Comparison of ENCODE assay signal across 9 mouse cellular contexts in the genomic region with DNA sequence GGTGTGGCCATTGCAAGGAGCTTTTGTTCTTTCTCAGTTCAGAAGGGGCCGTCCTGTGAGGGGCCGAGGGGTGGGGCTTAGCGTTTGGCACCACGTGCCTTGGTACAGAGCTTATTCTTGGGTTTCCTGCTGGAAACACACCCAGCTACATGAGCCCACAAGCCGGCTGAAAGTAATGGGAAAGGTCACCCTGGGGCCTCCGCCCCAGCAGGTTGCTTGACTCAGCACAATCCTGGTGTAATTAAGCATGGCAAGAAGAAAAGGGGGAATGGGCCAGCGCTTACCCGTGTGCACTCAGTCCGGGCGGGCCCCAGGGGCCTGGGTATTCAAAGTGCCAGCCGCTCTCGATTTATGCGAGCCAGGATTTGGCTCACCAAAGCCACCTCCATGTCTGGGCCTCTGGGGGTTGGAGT. TPM values are rescaled to one million over a fixed set of nuclear protein-coding genes. Genes with fewer than 3 reads are reported as not detected.
A peak's percentile ranks its signal among the peaks of the same experiment; 100 is the strongest.
DNase-seq lines count a peak whose midpoint lies in the region; ATAC-seq lines count a peak whose summit lies in the region.
"Had no signal": no experiment of that assay in that cellular context is flagged by ENCODE, and none has a peak within 500 bp of the region (broad histone marks: within the 10 kb centered on the region; RNA-seq: fewer than 3 reads in every experiment).

No protein-coding gene starts in this region.

- no peaks in the 10 kb centered on the region for H3K27me3 ChIP-seq in embryonic facial prominence, embryonic 14.5 days (replicated peaks; ENCODE audit: control insufficient read depth, insufficient read depth, low read length)
- H3K27me3 ChIP-seq in midbrain, embryonic 14.5 days (ENCODE audit: control insufficient read depth, insufficient read depth, low read length), result no peaks in the 10 kb centered on the region
- H3K27me3 ChIP-seq: CH12.LX had no signal

- 23% methylated on average over 13 of the region's 13 CpGs for WGBS in embryonic facial prominence, embryonic 14.5 days
- WGBS in midbrain, embryonic 14.5 days, result 3% methylated on average over 13 of the region's 13 CpGs

- no peak overlapping the region for H3K9ac ChIP-seq in embryonic facial prominence, embryonic 14.5 days (ENCODE audit: low read depth, low read length)
- no peak overlapping the region for H3K9ac ChIP-seq in midbrain, embryonic 14.5 days (replicated peaks; ENCODE audit: low read length)

- ATAC-seq in embryonic facial prominence, embryonic 14.5 days (ENCODE audit: low read depth), result peak; percentile 89
- ATAC-seq in midbrain, embryonic 14.5 days (ENCODE audit: low FRiP score, low TSS enrichment), result no peak

- DNase-seq in Muller cell, postnatal 12 days (ENCODE audit: inconsistent ontology term), result peak; percentile 89
- peak; percentile 79 for DNase-seq in embryonic facial prominence, embryonic 14.5 days (ENCODE audit: low spot score)
- peak; percentile 21 to 23 for DNase-seq in kidney, adult 8-10 months
- peak; percentile 57 for DNase-seq in midbrain, embryonic 14.5 days
- no peak for DNase-seq in T-cell, adult 2 months (ENCODE audit: low spot score)
- DNase-seq in lung, adult 18-20 months, result no peak
- no peak for DNase-seq in lung, postnatal 25 days (ENCODE audit: low spot score)
- DNase-seq in layer of hippocampus, adult 18-20 months (ENCODE audit: low spot score in 2 of 2), result no peak

- H3K36me3 ChIP-seq in embryonic facial prominence, embryonic 14.5 days (ENCODE audit: control insufficient read depth, insufficient read depth, low read length), result no peaks in the 10 kb centered on the region
- H3K36me3 ChIP-seq in midbrain, embryonic 14.5 days (ENCODE audit: control insufficient read depth, insufficient read depth, low read length), result no peaks in the 10 kb centered on the region

- H3K4me2 ChIP-seq in embryonic facial prominence, embryonic 14.5 days (ENCODE audit: low read depth, low read length), result no peak overlapping the region
- H3K4me2 ChIP-seq in midbrain, embryonic 14.5 days (ENCODE audit: low read length), result peak overlapping the region; percentile 13

- peaks cover 36% of the 10 kb centered on the region for H3K4me1 ChIP-seq in embryonic facial prominence, embryonic 14.5 days (ENCODE audit: control insufficient read depth, insufficient read depth, low read length)
- H3K4me1 ChIP-seq in midbrain, embryonic 14.5 days (ENCODE audit: control insufficient read depth, insufficient read depth, low read length), result peaks cover 6% of the 10 kb centered on the region; the same call in 1 of the 2 replicates

- H3K9me3 ChIP-seq in embryonic facial prominence, embryonic 14.5 days (ENCODE audit: control insufficient read depth, low read length), result no peaks in the 10 kb centered on the region
- no peaks in the 10 kb centered on the region for H3K9me3 ChIP-seq in midbrain, embryonic 14.5 days (ENCODE audit: control insufficient read depth, low read length)

- H3K27ac ChIP-seq in embryonic facial prominence, embryonic 14.5 days (replicated peaks; ENCODE audit: low read depth, low read length), result no peak overlapping the region
- no peak overlapping the region for H3K27ac ChIP-seq in midbrain, embryonic 14.5 days (replicated peaks; ENCODE audit: low read depth, low read length)

- H3K4me3 ChIP-seq in embryonic facial prominence, embryonic 14.5 days (ENCODE audit: low read depth, low read length), result no peak overlapping the region
- no peak overlapping the region for H3K4me3 ChIP-seq in midbrain, embryonic 14.5 days (replicated peaks; ENCODE audit: low read depth, low read length)

RNA-seq across cellular contexts. Expression of gene Slit3, which starts 30.5 kb away (rescaled TPM):
- polyA plus RNA-seq in embryonic facial prominence, embryonic 14.5 days (2014; fragmentation: Nextera tagmentation; extraction: Ambion mirVana), result 23.3 and 24.1 TPM in 2 replicates
- 3.5 and 4.7 TPM in 2 replicates for polyA plus RNA-seq in midbrain, embryonic 14.5 days (2014; fragmentation: Nextera tagmentation; extraction: Ambion mirVana)
- total RNA-seq in layer of hippocampus, adult 18-20 months (2021), result 10 to 100 TPM; 91.5 to 93.5 TPM

Comparison
In these comparisons a context has a peak if more than half of its experiments do, and no peak if none do; other contexts are left out.
1. DNase-seq: peak in Muller cell, postnatal 12 days (single experiment), embryonic facial prominence, embryonic 14.5 days (single experiment), kidney, adult 8-10 months (2 of 2) and midbrain, embryonic 14.5 days (single experiment); none in T-cell, adult 2 months (single experiment), lung, adult 18-20 months (0 of 2), lung, postnatal 25 days (single experiment) and layer of hippocampus, adult 18-20 months (0 of 2).